Mouse (Mus musculus): ENCODE results near the gene Gm19965. TPM values are rescaled to one million over a fixed set of nuclear protein-coding genes. Genes with fewer than 3 reads are reported as not detected.

Gene Gm19965
- not detected for polyA plus RNA-seq (2017; shearing (Covaris generic))

DNA sequence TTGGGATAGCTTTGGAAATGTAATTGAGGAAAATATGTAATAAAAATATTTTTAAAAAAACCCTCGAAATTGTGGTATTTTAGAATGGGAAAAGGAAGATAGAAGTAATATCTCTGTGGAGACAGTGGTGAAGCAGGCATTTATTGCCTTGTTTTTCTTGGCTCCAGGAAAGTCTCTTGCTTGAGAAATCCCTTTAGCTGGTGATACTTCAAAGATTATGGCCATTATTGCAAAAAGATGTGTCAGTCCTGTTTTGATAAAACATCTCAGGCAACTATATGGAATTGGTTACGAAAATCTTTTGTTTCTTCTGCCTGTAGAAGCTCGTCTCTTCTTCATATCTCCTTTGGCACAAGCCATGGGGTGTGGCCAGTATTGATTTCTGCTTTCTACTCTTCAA, at the start of gene Gm19965:
Gene Gm19965, plus strand, starts transcription at position 301 of the 400 bp plus-strand sequence.

All from activated CD4-positive, CD25-positive, alpha-beta regulatory T cell, adult 9 weeks (primary cell).